Mouse (Mus musculus): ENCODE measurements around the gene 4930453N24Rik.

The 4930453N24Rik gene

DNA sequence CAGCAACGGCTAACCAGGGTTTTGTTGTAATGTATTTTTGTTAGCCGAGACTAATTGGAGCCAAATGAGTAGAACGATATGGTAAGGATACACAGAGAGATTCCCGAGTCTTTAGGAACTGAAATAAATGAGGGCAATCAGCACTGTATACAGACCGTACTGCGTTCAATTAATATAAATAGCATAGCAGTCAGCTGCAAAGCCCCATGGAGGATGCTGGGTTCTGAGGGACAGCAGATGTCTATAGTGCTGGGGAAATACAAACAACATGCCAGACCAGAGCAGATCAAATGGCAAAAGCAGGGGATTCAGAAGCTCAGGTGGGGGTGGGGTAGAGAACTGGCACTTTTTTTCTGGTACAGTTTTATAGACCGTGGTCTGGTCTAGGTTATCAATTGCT lies 51.9 kb downstream of the 4930453N24Rik start:
- no peak for DNase-seq

DNA sequence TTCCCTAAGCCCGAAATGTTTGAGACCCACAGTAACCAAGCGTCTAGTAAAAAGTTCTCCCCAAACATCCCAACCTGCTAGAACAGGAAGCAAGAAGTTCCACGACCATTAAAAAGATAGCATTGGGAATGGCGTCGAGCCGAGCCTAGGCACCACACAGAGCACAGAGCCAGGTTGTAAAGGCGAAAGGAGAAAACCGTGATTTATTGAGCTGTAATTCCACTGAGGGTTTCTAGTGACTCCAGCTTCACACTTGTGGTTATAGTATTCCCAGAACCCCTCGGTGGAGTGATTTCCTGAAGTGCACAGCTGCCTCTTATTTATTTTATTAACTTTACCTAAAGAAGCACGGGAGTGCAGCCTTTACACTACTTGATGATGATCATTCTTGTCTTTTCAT lies 53.1 kb downstream of the 4930453N24Rik start:
- DNase-seq: no peak

DNA sequence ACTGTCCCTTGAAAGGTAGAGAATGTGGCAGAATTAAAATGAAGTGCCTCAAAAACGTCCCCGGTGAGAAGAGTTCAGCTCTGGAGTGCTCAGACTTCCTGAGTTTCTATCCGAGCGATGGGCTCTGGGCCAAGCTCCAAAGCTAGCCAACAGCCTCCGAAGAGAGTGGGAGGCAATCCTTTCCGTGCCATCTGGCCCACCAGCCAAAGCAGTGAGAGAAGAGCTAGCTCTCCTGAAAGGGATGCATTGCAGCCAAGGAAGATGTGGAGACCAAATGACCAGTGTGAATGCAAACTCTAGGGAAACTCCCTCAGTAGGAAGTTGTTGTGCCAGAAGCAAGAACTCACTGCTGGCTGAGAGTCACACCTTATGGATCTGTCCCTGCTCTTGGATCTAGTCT lies 59.1 kb downstream of the 4930453N24Rik start:
- peak; percentile 67 for DNase-seq
